In genomic region chr2:30942116-30942515, GRCm38 (mm10) we compare ENCODE assay signal across 7 mouse cellular contexts. TPM values are rescaled to one million over a fixed set of nuclear protein-coding genes. Genes with fewer than 3 reads are reported as not detected.
DNase-seq lines count a peak whose midpoint lies in the region; ATAC-seq and TF ChIP-seq lines count a peak whose summit lies in the region.
"Not testable (repeated sequence)": the region's sequence is repeated elsewhere in the genome, so short reads cannot be mapped to it uniquely, and the experiment has no call there.

No protein-coding gene starts in this region.

- not testable (repeated sequence) for DNase-seq in liver, embryonic 14.5 days (ENCODE audit: low read depth in 3 of 3, low spot score in 3 of 3); lung, postnatal 0 days (ENCODE audit: low spot score)

- TF ChIP-seq CTCF in ES-Bruce4 (IDR thresholded peaks at IDR 0.05; ENCODE audit: low read depth, low read length): peak; percentile 10
- TF ChIP-seq CTCF in cortical plate, adult 2 months (IDR thresholded peaks at IDR 0.05; ENCODE audit: extremely low read depth, insufficient read depth, low read length): not testable (repeated sequence)
- 0 out of 2 replicates have a peak, but pooled peaks have one; percentile 3 for TF ChIP-seq CTCF in liver, embryonic 14.5 days (IDR thresholded peaks at IDR 0.05; ENCODE audit: low read depth)
- TF ChIP-seq CTCF in lung, postnatal 0 days (IDR thresholded peaks at IDR 0.05): peak; percentile 28; the same call in 1 of the 2 replicates

- H3K27ac ChIP-seq in ES-Bruce4 (ENCODE audit: insufficient read depth, low read length): 0 out of 2 replicates have a peak overlapping the region, but pooled peaks have one; percentile 17
- not testable (repeated sequence) for H3K27ac ChIP-seq in cortical plate, adult 2 months (ENCODE audit: insufficient read depth, low read length); heart, embryonic 16.5 days (ENCODE audit: low read length); kidney, embryonic 14.5 days (ENCODE audit: low read depth, low read length); liver, embryonic 14.5 days; lung, postnatal 0 days (ENCODE audit: low read length); stomach, embryonic 15.5 days

- peak overlapping the region; percentile 59; the same call in 1 of the 2 replicates for H3K4me2 ChIP-seq in heart, embryonic 16.5 days (ENCODE audit: low read depth, low read length)
- not testable (repeated sequence) for H3K4me2 ChIP-seq in kidney, embryonic 14.5 days (replicated peaks; ENCODE audit: low read depth, low read length); lung, postnatal 0 days (replicated peaks; ENCODE audit: low read depth, low read length)
- peak overlapping the region; percentile 73 for H3K4me2 ChIP-seq in liver, embryonic 14.5 days (ENCODE audit: low read depth)
- H3K4me2 ChIP-seq in stomach, embryonic 15.5 days: peak overlapping the region; percentile 53; the same call in 1 of the 2 replicates

- H3K36me3 ChIP-seq in ES-Bruce4 (ENCODE audit: control insufficient read depth, insufficient read depth, low read length, poor library complexity, severe bottlenecking); heart, embryonic 16.5 days (ENCODE audit: control insufficient read depth, insufficient read depth); kidney, embryonic 14.5 days (ENCODE audit: control insufficient read depth, insufficient read depth, low read length); liver, embryonic 14.5 days (replicated peaks; ENCODE audit: control insufficient read depth, insufficient read depth, low read depth); lung, postnatal 0 days (ENCODE audit: insufficient read depth, low read length); stomach, embryonic 15.5 days: not testable (repeated sequence)

- H3K9ac ChIP-seq in ES-Bruce4 (ENCODE audit: low read depth, poor library complexity, severe bottlenecking); heart, embryonic 16.5 days (ENCODE audit: low read length); kidney, embryonic 14.5 days (ENCODE audit: low read depth, low read length); liver, embryonic 14.5 days (replicated peaks); lung, postnatal 0 days (replicated peaks; ENCODE audit: low read depth); stomach, embryonic 15.5 days: not testable (repeated sequence)

- H3K4me1 ChIP-seq in ES-Bruce4 (ENCODE audit: control insufficient read depth, insufficient read depth, low read length); cortical plate, adult 2 months (ENCODE audit: control insufficient read depth, insufficient read depth, low read length); heart, embryonic 16.5 days (ENCODE audit: control insufficient read depth, insufficient read depth, low read length); kidney, embryonic 14.5 days (ENCODE audit: control insufficient read depth, insufficient read depth, low read length); liver, embryonic 14.5 days (replicated peaks; ENCODE audit: control insufficient read depth in 2 of 2, insufficient read depth in 2 of 2, low read length in 1 of 2); lung, postnatal 0 days (ENCODE audit: insufficient read depth, low read depth, low read length); stomach, embryonic 15.5 days: not testable (repeated sequence)

- not testable (repeated sequence) for H3K27me3 ChIP-seq in ES-Bruce4 (ENCODE audit: control insufficient read depth, insufficient read depth, low read length, poor library complexity, severe bottlenecking); heart, embryonic 16.5 days (ENCODE audit: control insufficient read depth, insufficient read depth, low read length); kidney, embryonic 14.5 days (ENCODE audit: control insufficient read depth, insufficient read depth, low read length); liver, embryonic 14.5 days (ENCODE audit: control insufficient read depth, insufficient read depth, low read length); lung, postnatal 0 days (replicated peaks; ENCODE audit: insufficient read depth, low read length); stomach, embryonic 15.5 days (replicated peaks)

- not testable (repeated sequence) for TF ChIP-seq EP300 in ES-Bruce4 (IDR thresholded peaks at IDR 0.05; ENCODE audit: insufficient read depth, low read depth, low read length); liver, embryonic 14.5 days (IDR thresholded peaks at IDR 0.05; ENCODE audit: low read depth); lung, postnatal 0 days (IDR thresholded peaks at IDR 0.05)

- 39% methylated on average over 7 of the region's 7 CpGs for WGBS in heart, embryonic 16.5 days
- 50% methylated on average over 7 of the region's 7 CpGs for WGBS in kidney, embryonic 14.5 days
- WGBS in liver, embryonic 14.5 days (ENCODE audit: insufficient replicate concordance): 26% methylated on average over 7 of the region's 7 CpGs
- WGBS in lung, postnatal 0 days: 34% methylated on average over 7 of the region's 7 CpGs
- 34% methylated on average over 7 of the region's 7 CpGs for WGBS in stomach, embryonic 15.5 days

- ATAC-seq in heart, embryonic 16.5 days (replicated peaks; ENCODE audit: extremely low read depth, insufficient read depth, low FRiP score); kidney, embryonic 14.5 days (ENCODE audit: low FRiP score, low TSS enrichment); liver, embryonic 14.5 days (ENCODE audit: insufficient read depth); lung, postnatal 0 days; stomach, embryonic 15.5 days (ENCODE audit: insufficient read depth, low FRiP score, low read depth): not testable (repeated sequence)

- not testable (repeated sequence) for H3K9me3 ChIP-seq in ES-Bruce4 (replicated peaks; ENCODE audit: control insufficient read depth, insufficient read depth, low read length, poor library complexity, severe bottlenecking); heart, embryonic 16.5 days (replicated peaks; ENCODE audit: control insufficient read depth, low read length); kidney, embryonic 14.5 days (ENCODE audit: control insufficient read depth, low read length); liver, embryonic 14.5 days (ENCODE audit: control insufficient read depth, low read length); lung, postnatal 0 days (ENCODE audit: low read length); stomach, embryonic 15.5 days

- not testable (repeated sequence) for TF ChIP-seq POLR2A in ES-Bruce4 (IDR thresholded peaks at IDR 0.05; ENCODE audit: insufficient read depth, low read length); cortical plate, adult 2 months (IDR thresholded peaks at IDR 0.05; ENCODE audit: extremely low read depth, insufficient read depth, low read length)

- not testable (repeated sequence) for H3K4me3 ChIP-seq in ES-Bruce4 (ENCODE audit: low read depth, low read length); heart, embryonic 16.5 days (ENCODE audit: low read length); lung, postnatal 0 days (ENCODE audit: low read depth, low read length); stomach, embryonic 15.5 days (replicated peaks)
- H3K4me3 ChIP-seq in cortical plate, adult 2 months (ENCODE audit: insufficient read depth, low read length): peak overlapping the region; percentile 48; the same call in 1 of the 2 replicates
- H3K4me3 ChIP-seq in kidney, embryonic 14.5 days (ENCODE audit: low read length): peak overlapping the region; percentile 27; the same call in 1 of the 2 replicates
- peak overlapping the region in 1 of 2 experiments; percentile 58; a peak in 2 of 4 replicates for H3K4me3 ChIP-seq in liver, embryonic 14.5 days (ENCODE audit: insufficient read depth in 1 of 2, low read depth in 2 of 2, low read length in 2 of 2)

RNA-seq across cellular contexts. Expression of gene Tor1b, which starts 10.6 kb away (rescaled TPM):
- 21.7 and 22.3 TPM in 2 replicates for polyA plus RNA-seq in ES-Bruce4 (2011; ENCODE audit: insufficient read depth, insufficient read length, low read depth, missing spikeins)
- 35.9 and 39.1 TPM in 2 replicates for polyA plus RNA-seq in cortical plate, adult 2 months (2012; rRNA removed)
- 22.8 and 26.3 TPM in 2 replicates for polyA plus RNA-seq in heart, embryonic 16.5 days (2015; fragmentation: Nextera tagmentation; extraction: Ambion mirVana)
- 31.0 and 39.3 TPM in 2 replicates for polyA plus RNA-seq in kidney, embryonic 14.5 days (2014; fragmentation: Nextera tagmentation; extraction: Ambion mirVana)
- polyA plus RNA-seq in liver, embryonic 14.5 days (2012; rRNA removed): 10.7 and 14.6 TPM in 2 replicates
- polyA plus RNA-seq in liver, embryonic 14.5 days (2014; fragmentation: Nextera tagmentation; extraction: Ambion mirVana): 14.7 and 15.7 TPM in 2 replicates
- polyA plus RNA-seq in lung, postnatal 0 days (2015; fragmentation: Nextera tagmentation; extraction: Ambion mirVana): 23.3 and 24.6 TPM in 2 replicates
- 30.6 and 31.1 TPM in 2 replicates for polyA plus RNA-seq in stomach, embryonic 15.5 days (2015; fragmentation: Nextera tagmentation; extraction: Ambion mirVana)

RNA-seq across cellular contexts. Expression of gene Ptges, which starts 12.5 kb away (rescaled TPM):
- polyA plus RNA-seq in ES-Bruce4 (2011; ENCODE audit: insufficient read depth, insufficient read length, low read depth, missing spikeins): 8.7 and 9.4 TPM in 2 replicates
- 6.3 and 7.2 TPM in 2 replicates for polyA plus RNA-seq in cortical plate, adult 2 months (2012; rRNA removed)
- polyA plus RNA-seq in heart, embryonic 16.5 days (2015; fragmentation: Nextera tagmentation; extraction: Ambion mirVana): 1.8 and 2.8 TPM in 2 replicates
- 6.1 and 7.2 TPM in 2 replicates for polyA plus RNA-seq in kidney, embryonic 14.5 days (2014; fragmentation: Nextera tagmentation; extraction: Ambion mirVana)
- polyA plus RNA-seq in liver, embryonic 14.5 days (2012; rRNA removed): 0.10 and 0.12 TPM in 2 replicates
- 0.19 TPM in 1 of 2 replicates, not detected in the other for polyA plus RNA-seq in liver, embryonic 14.5 days (2014; fragmentation: Nextera tagmentation; extraction: Ambion mirVana)
- 20.0 and 29.8 TPM in 2 replicates for polyA plus RNA-seq in lung, postnatal 0 days (2015; fragmentation: Nextera tagmentation; extraction: Ambion mirVana)
- 6.7 and 9.0 TPM in 2 replicates for polyA plus RNA-seq in stomach, embryonic 15.5 days (2015; fragmentation: Nextera tagmentation; extraction: Ambion mirVana)

RNA-seq across cellular contexts. Expression of gene Tor1a, which starts 25.6 kb away (rescaled TPM):
- 27.5 and 31.0 TPM in 2 replicates for polyA plus RNA-seq in ES-Bruce4 (2011; ENCODE audit: insufficient read depth, insufficient read length, low read depth, missing spikeins)
- polyA plus RNA-seq in cortical plate, adult 2 months (2012; rRNA removed): 52.5 and 56.5 TPM in 2 replicates
- 50.9 and 53.0 TPM in 2 replicates for polyA plus RNA-seq in heart, embryonic 16.5 days (2015; fragmentation: Nextera tagmentation; extraction: Ambion mirVana)
- 71.8 and 80.6 TPM in 2 replicates for polyA plus RNA-seq in kidney, embryonic 14.5 days (2014; fragmentation: Nextera tagmentation; extraction: Ambion mirVana)
- 25.0 and 29.3 TPM in 2 replicates for polyA plus RNA-seq in liver, embryonic 14.5 days (2012; rRNA removed)
- 34.3 and 34.8 TPM in 2 replicates for polyA plus RNA-seq in liver, embryonic 14.5 days (2014; fragmentation: Nextera tagmentation; extraction: Ambion mirVana)
- polyA plus RNA-seq in lung, postnatal 0 days (2015; fragmentation: Nextera tagmentation; extraction: Ambion mirVana): 54.6 and 57.5 TPM in 2 replicates
- polyA plus RNA-seq in stomach, embryonic 15.5 days (2015; fragmentation: Nextera tagmentation; extraction: Ambion mirVana): 73.9 and 74.5 TPM in 2 replicates

RNA-seq across cellular contexts. Expression of gene BC005624, which starts 39.9 kb away (rescaled TPM):
- 30.9 and 43.6 TPM in 2 replicates for polyA plus RNA-seq in ES-Bruce4 (2011; ENCODE audit: insufficient read depth, insufficient read length, low read depth, missing spikeins)
- 113 and 117 TPM in 2 replicates for polyA plus RNA-seq in cortical plate, adult 2 months (2012; rRNA removed)
- polyA plus RNA-seq in heart, embryonic 16.5 days (2015; fragmentation: Nextera tagmentation; extraction: Ambion mirVana): 38.1 and 42.5 TPM in 2 replicates
- polyA plus RNA-seq in kidney, embryonic 14.5 days (2014; fragmentation: Nextera tagmentation; extraction: Ambion mirVana): 48.7 and 52.7 TPM in 2 replicates
- 13.2 and 24.4 TPM in 2 replicates for polyA plus RNA-seq in liver, embryonic 14.5 days (2012; rRNA removed)
- polyA plus RNA-seq in liver, embryonic 14.5 days (2014; fragmentation: Nextera tagmentation; extraction: Ambion mirVana): 22.2 and 25.7 TPM in 2 replicates
- polyA plus RNA-seq in lung, postnatal 0 days (2015; fragmentation: Nextera tagmentation; extraction: Ambion mirVana): 41.0 and 43.6 TPM in 2 replicates
- 53.8 TPM in 2 replicates for polyA plus RNA-seq in stomach, embryonic 15.5 days (2015; fragmentation: Nextera tagmentation; extraction: Ambion mirVana)

RNA-seq across cellular contexts. Expression of gene Usp20, which starts 40.0 kb away (rescaled TPM):
- polyA plus RNA-seq in ES-Bruce4 (2011; ENCODE audit: insufficient read depth, insufficient read length, low read depth, missing spikeins): 7.2 and 10.5 TPM in 2 replicates
- 50.6 and 53.1 TPM in 2 replicates for polyA plus RNA-seq in cortical plate, adult 2 months (2012; rRNA removed)
- 41.7 and 49.3 TPM in 2 replicates for polyA plus RNA-seq in heart, embryonic 16.5 days (2015; fragmentation: Nextera tagmentation; extraction: Ambion mirVana)
- 8.7 and 12.5 TPM in 2 replicates for polyA plus RNA-seq in kidney, embryonic 14.5 days (2014; fragmentation: Nextera tagmentation; extraction: Ambion mirVana)
- 2.5 and 2.7 TPM in 2 replicates for polyA plus RNA-seq in liver, embryonic 14.5 days (2012; rRNA removed)
- polyA plus RNA-seq in liver, embryonic 14.5 days (2014; fragmentation: Nextera tagmentation; extraction: Ambion mirVana): 2.7 and 3.2 TPM in 2 replicates
- 8.4 and 9.6 TPM in 2 replicates for polyA plus RNA-seq in lung, postnatal 0 days (2015; fragmentation: Nextera tagmentation; extraction: Ambion mirVana)
- 17.4 and 19.0 TPM in 2 replicates for polyA plus RNA-seq in stomach, embryonic 15.5 days (2015; fragmentation: Nextera tagmentation; extraction: Ambion mirVana)
